Mouse (Mus musculus) CD4-positive helper T cell, adult 2 months (primary cell): ENCODE data around the gene Spsb1.
A peak's percentile ranks its signal among the peaks of the same experiment; 100 is the strongest.

ENCODE experiments used
- DNase-seq: peaks from one replicate; pipeline ENCODE4 v3.0.0-alpha.2; 2012; ENCODE audit warnings: low read depth, missing footprints, low spot score

The Spsb1 gene

GRCm38 (mm10) chr4:149954893-149955439, at the start of gene Spsb1:
Gene Spsb1 (minus strand): TSS chr4:149955043.
- DNase-seq, result peak; percentile 98

GRCm38 (mm10) chr4:150003641-150004040, 48.8 kb upstream of the Spsb1 start:
- DNase-seq, result no peak

GRCm38 (mm10) chr4:150003021-150003580, 48.3 kb upstream of the Spsb1 start:
- DNase-seq, result no peak

- DNase-seq, result no peak
These were observed 47.2 kb upstream of the Spsb1 start for GRCm38 (mm10) chr4:150002021-150002528.

- peak; percentile 41 for DNase-seq
These were observed 46.5 kb upstream of the Spsb1 start for GRCm38 (mm10) chr4:150001221-150001860.

GRCm38 (mm10) chr4:149999931-150000555, 45.2 kb upstream of the Spsb1 start:
- no peak for DNase-seq

- no peak for DNase-seq
These were observed 44.7 kb upstream of the Spsb1 start for GRCm38 (mm10) chr4:149999510-149999900.

- DNase-seq, result no peak
These were observed 44.1 kb upstream of the Spsb1 start for GRCm38 (mm10) chr4:149998786-149999509.

GRCm38 (mm10) chr4:149997999-149998398, 43.2 kb upstream of the Spsb1 start:
- no peak for DNase-seq

- no peak for DNase-seq
These were observed 41.6 kb upstream of the Spsb1 start for GRCm38 (mm10) chr4:149996440-149996839.

GRCm38 (mm10) chr4:149995911-149996310, 41.1 kb upstream of the Spsb1 start:
- DNase-seq, result no peak

- DNase-seq, result no peak
These were observed 39.4 kb upstream of the Spsb1 start for GRCm38 (mm10) chr4:149994218-149994617.

- DNase-seq, result no peak
These were observed 37.8 kb upstream of the Spsb1 start for GRCm38 (mm10) chr4:149992670-149993032.

- DNase-seq, result no peak
These were observed 37.2 kb upstream of the Spsb1 start for GRCm38 (mm10) chr4:149991755-149992669.

- peak; percentile 49 for DNase-seq
These were observed 36.3 kb upstream of the Spsb1 start for GRCm38 (mm10) chr4:149990954-149991633.

- DNase-seq, result no peak
These were observed 35.5 kb upstream of the Spsb1 start for GRCm38 (mm10) chr4:149990212-149990953.

GRCm38 (mm10) chr4:149988931-149989556, 34.2 kb upstream of the Spsb1 start:
- DNase-seq, result peak; percentile 89

- no peak for DNase-seq
These were observed 33.5 kb upstream of the Spsb1 start for GRCm38 (mm10) chr4:149988301-149988700.
